Mouse (Mus musculus) Patski (cell line): Measurements from ENCODE around the gene Sos2. TPM values are rescaled to one million over a fixed set of nuclear protein-coding genes. Genes with fewer than 3 reads are reported as not detected.
"Not testable (repeated sequence)": the region's sequence is repeated elsewhere in the genome, so short reads cannot be mapped to it uniquely, and the experiment has no call there.

Experiments used
- ATAC-seq: fragments of 100-300 bp; one replicate; pipeline ENCODE4 v1.8.0; 2021
- CTCF ChIA-PET: fragments of 350-600 bp; sonication (Branson Sonifier 250); formaldehyde crosslinking; loops from one replicate; lab custom pipeline; 2022; ENCODE audit warnings: inconsistent platforms; lab: Charles Lee
- POLR2A ChIA-PET: fragments of 350-600 bp; sonication (Branson Sonifier 250); formaldehyde crosslinking; loops from one replicate; lab custom pipeline; 2022; ENCODE audit warnings: antibody characterized with exemption, inconsistent platforms; lab: Charles Lee
- DNase-seq: peaks from one replicate; pipeline ENCODE4 v3.0.0-alpha.2; 2011; ENCODE audit warnings: low read depth, low spot score
- H3K27me3 ChIP-seq: fragments of 371-371 bp; one replicate; pipeline ENCODE4 v1.5.1; 2021
- CTCF ChIP-seq: fragments of 100-300 bp; IDR thresholded peaks from one replicate; pipeline ENCODE4 v1.5.1; 2021
- in situ Hi-C: fragments of 300-500 bp; cut with MboI; formaldehyde crosslinking; loops from 3 replicates; pipeline ENCODE4 v1.11.1; 2018; ENCODE audit warnings: low pct_unique_long_range_greater_than_20kb, mixed read lengths
- polyA plus RNA-seq: library from polyadenylated mRNA; unstranded; gene quantifications from one replicate; pipeline ENCODE4 v1.2.3, GENCODE M21; 2021

Sos2 gene
- polyA plus RNA-seq, 1 experiment from 2014 or later = 30.6 TPM

DNA sequence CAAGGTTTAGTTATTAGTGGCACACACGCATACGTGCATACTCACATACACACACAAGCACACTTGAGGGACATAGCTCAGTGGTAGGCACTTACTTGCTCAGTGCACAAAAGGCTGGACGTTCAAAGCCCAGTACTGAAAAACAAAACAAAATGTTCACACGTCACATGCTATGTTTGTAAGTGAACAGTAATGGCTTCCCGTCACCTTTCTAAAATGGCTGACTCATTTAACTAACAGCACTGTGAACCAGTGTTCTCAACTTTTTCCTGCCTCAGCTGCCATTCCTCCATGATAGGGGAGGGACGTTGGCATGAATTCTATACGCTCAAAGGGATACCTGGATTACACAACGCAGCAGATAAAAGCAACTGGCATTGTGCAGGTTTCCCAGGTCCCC, 108.4 kb downstream of the Sos2 start:
- POLR2A ChIA-PET = interaction anchor here (0.9 kb wide), 1 partner anchor 71 kb away, joined by 4 read pairs; no protein-coding TSS in a partner anchor
- CTCF ChIA-PET = interaction anchor here (1.0 to 1.2 kb wide), 4 partner anchors 88 to 225 kb away, joined by 3 to 4 read pairs (median 3); no protein-coding TSS in a partner anchor
- in situ Hi-C loops = no loop called here
- no peak for TF ChIP-seq CTCF
- no peak for ATAC-seq
- DNase-seq = no peak
- H3K27me3 ChIP-seq = no peaks in the 10 kb centered on the region

GRCm38 (mm10) chr12:69569926-69570325, 111.7 kb downstream of the Sos2 start:
- ChIA-PET POLR2A (interaction anchor here (0.7 kb wide), 1 partner anchor 95 kb away, joined by 3 read pairs; no protein-coding TSS in a partner anchor), CTCF (interaction anchor here (1.5 kb wide), 1 partner anchor 189 kb away, joined by 4 read pairs; no protein-coding TSS in a partner anchor)
- in situ Hi-C loops = loop anchor here (10.0 kb wide), 1 partner anchor 185 kb away; no protein-coding TSS in a partner anchor
- DNase-seq (no peak), ATAC-seq (no peak)
- no peak for TF ChIP-seq CTCF
- no peaks in the 10 kb centered on the region for H3K27me3 ChIP-seq

GRCm38 (mm10) chr12:69568266-69568665, 113.4 kb downstream of the Sos2 start:
- H3K27me3 ChIP-seq = no peaks in the 10 kb centered on the region
- ATAC-seq (no peak), DNase-seq (no peak)
- ChIA-PET POLR2A (no interaction called here), CTCF (interaction anchor here (1.0 kb wide), 1 partner anchor 32 kb away, joined by 3 read pairs; no protein-coding TSS in a partner anchor)
- in situ Hi-C loops = loop anchor here (10.0 kb wide), 1 partner anchor 183 kb away; no protein-coding TSS in a partner anchor
- no peak for TF ChIP-seq CTCF

DNA sequence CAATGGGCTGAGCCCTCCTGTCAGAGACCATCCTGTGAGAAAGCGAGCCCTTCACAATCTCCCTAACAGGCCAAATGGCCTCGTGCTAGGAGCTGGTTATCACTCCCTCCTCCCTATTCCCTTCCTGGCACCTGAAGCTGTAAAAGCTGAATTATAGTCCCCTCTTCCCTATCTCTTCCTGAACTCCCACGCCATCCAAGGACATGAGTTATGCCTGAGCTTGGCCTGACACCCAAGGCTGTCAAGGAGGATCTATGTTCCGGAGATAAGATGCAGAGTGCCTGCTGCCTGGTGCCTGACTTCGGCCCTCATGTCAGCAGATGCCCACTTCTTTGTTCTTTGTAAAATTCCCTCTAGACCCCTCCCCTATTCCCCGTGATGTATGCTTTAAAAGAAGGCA, 120.6 kb downstream of the Sos2 start:
- ATAC-seq, H3K27me3 ChIP-seq, POLR2A ChIA-PET, DNase-seq: not testable (repeated sequence)
- CTCF ChIA-PET = interaction anchor here (3.8 kb wide), 1 partner anchor 14 kb away, joined by 10 read pairs; no protein-coding TSS in a partner anchor
- in situ Hi-C loops = loop anchor here (10.0 kb wide), 1 partner anchor 176 kb away; no protein-coding TSS in a partner anchor

GRCm38 (mm10) chr12:69556221-69556861, 125.3 kb downstream of the Sos2 start:
- no peaks in the 10 kb centered on the region for H3K27me3 ChIP-seq
- in situ Hi-C loops = no loop called here
- ATAC-seq = no peak
- ChIA-PET CTCF (interaction anchor here (1.1 kb wide), 1 partner anchor 10 kb away, joined by 3 read pairs; no protein-coding TSS in a partner anchor), POLR2A (interaction anchor here (0.8 kb wide), 1 partner anchor 19 kb away, joined by 4 read pairs; no protein-coding TSS in a partner anchor)
- no peak for TF ChIP-seq CTCF
- no peak for DNase-seq

GRCm38 (mm10) chr12:69545456-69546178, 136.0 kb downstream of the Sos2 start:
- H3K27me3 ChIP-seq = no peaks in the 10 kb centered on the region
- ATAC-seq = no peak
- in situ Hi-C loops = no loop called here
- TF ChIP-seq CTCF = no peak
- ChIA-PET POLR2A (interaction anchor here (0.6 kb wide), 2 partner anchors 14 to 171 kb away, joined by 3 to 5 read pairs; no protein-coding TSS in a partner anchor), CTCF (no interaction called here)
- no peak for DNase-seq

- DNase-seq (no peak), ATAC-seq (no peak)
- in situ Hi-C loops = no loop called here
- ChIA-PET CTCF (no interaction called here), POLR2A (no interaction called here)
- TF ChIP-seq CTCF = no peak
- H3K27me3 ChIP-seq = no peaks in the 10 kb centered on the region
Measured at GRCm38 (mm10) chr12:69544994-69545393, 136.7 kb downstream of the Sos2 start.

GRCm38 (mm10) chr12:69544562-69544961, 137.1 kb downstream of the Sos2 start:
- ChIA-PET CTCF (no interaction called here), POLR2A (no interaction called here)
- no peak for DNase-seq
- TF ChIP-seq CTCF = no peak
- no peaks in the 10 kb centered on the region for H3K27me3 ChIP-seq
- in situ Hi-C loops = no loop called here
- no peak for ATAC-seq

GRCm38 (mm10) chr12:69542376-69542775, 139.3 kb downstream of the Sos2 start:
- no peak for TF ChIP-seq CTCF
- no peaks in the 10 kb centered on the region for H3K27me3 ChIP-seq
- DNase-seq = no peak
- ChIA-PET POLR2A (no interaction called here), CTCF (no interaction called here)
- in situ Hi-C loops = no loop called here
- no peak for ATAC-seq

DNA sequence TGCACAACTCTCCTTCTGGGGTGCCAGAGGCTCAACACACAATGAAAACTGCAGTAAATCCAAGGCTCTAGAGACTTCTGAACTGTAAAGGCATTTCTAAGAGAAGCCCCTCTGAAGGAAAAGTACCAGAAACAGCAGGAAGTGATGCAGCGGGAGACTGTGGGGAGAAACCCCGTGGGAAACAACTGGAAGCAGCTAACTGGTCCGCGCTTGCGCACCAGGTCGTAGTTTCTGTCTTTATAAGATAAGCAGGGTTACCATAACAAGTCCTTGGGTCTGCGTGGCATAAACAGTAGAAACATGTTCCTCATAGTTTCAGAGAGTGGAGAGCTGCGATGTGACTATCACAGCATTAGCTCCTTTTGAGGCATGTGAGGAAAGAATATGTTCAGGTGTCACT, 140.0 kb downstream of the Sos2 start:
- DNase-seq = no peak
- CTCF ChIA-PET = no interaction called here
- no peak for TF ChIP-seq CTCF
- H3K27me3 ChIP-seq = no peaks in the 10 kb centered on the region
- POLR2A ChIA-PET = no interaction called here
- in situ Hi-C loops = no loop called here
- ATAC-seq = no peak
